Mouse (Mus musculus) liver, adult 2 months (tissue): ENCODE results near the gene Siva1. TPM values are rescaled to one million over a fixed set of nuclear protein-coding genes. Genes with fewer than 3 reads are reported as not detected.

Experiments
- DNase-seq: peaks from one replicate; pipeline ENCODE4 v3.0.0-alpha.2; 2011; ENCODE audit warnings: low read depth, low spot score; ENCODE audit errors: extremely low read depth
- H3K27ac ChIP-seq: fragments of 200-500 bp; replicated peaks from 2 replicates; pipeline ENCODE4 v1.5.1; 2012; ENCODE audit warnings: low read depth, mild to moderate bottlenecking, control low read depth, inconsistent platforms, low read length; ENCODE audit not compliant: insufficient read depth
- H3K27me3 ChIP-seq: fragments of 200-500 bp; 2 replicates; pipeline ENCODE4 v1.6.1; 2012; ENCODE audit warnings: mild to moderate bottlenecking, moderate library complexity, low read length, inconsistent platforms; ENCODE audit not compliant: control insufficient read depth, insufficient read depth
- H3K36me3 ChIP-seq: fragments of 200-500 bp; 2 replicates; pipeline ENCODE4 v1.6.1; 2012; ENCODE audit warnings: low read length, inconsistent platforms; ENCODE audit not compliant: control insufficient read depth, insufficient read depth
- H3K4me1 ChIP-seq: fragments of 200-500 bp; 2 replicates; pipeline ENCODE4 v1.6.1; 2011; ENCODE audit warnings: low read length; ENCODE audit not compliant: control insufficient read depth, insufficient read depth
- H3K4me3 ChIP-seq: fragments of 200-500 bp; 2 replicates; pipeline ENCODE4 v1.5.1; 2011; ENCODE audit warnings: low read depth, mild to moderate bottlenecking, control low read depth, low read length, moderate library complexity; ENCODE audit not compliant: insufficient read depth
- H3K79me2 ChIP-seq: fragments of 200-500 bp; 2 replicates; pipeline ENCODE4 v1.6.1; 2012; ENCODE audit warnings: inconsistent platforms, mild to moderate bottlenecking, low read length, moderate library complexity; ENCODE audit not compliant: control insufficient read depth, insufficient read depth
- H3K9ac ChIP-seq: fragments of 200-500 bp; 2 replicates; pipeline ENCODE4 v1.6.1; 2012; ENCODE audit warnings: low read depth, mild to moderate bottlenecking, control low read depth, inconsistent platforms, low read length
- CTCF ChIP-seq: fragments of 200-500 bp; IDR thresholded peaks from 2 replicates; pipeline ENCODE4 v1.5.1; 2011; ENCODE audit warnings: low read depth, low read length, control low read depth
- POLR2A ChIP-seq: fragments of 200-500 bp; IDR thresholded peaks from 2 replicates; pipeline ENCODE4 v1.6.1; 2011; ENCODE audit warnings: low read length, control low read depth; ENCODE audit not compliant: insufficient read depth; ENCODE audit errors: extremely low read depth
- WGBS: fragments of 180-500 bp; shearing (Covaris S2); methylation state at CpG from one replicate; pipeline ENCODE4 v1.1.7; 2018; 5-methylcytosine and 5-hydroxymethylcytosine counted together
- polyA plus RNA-seq: library from polyadenylated mRNA; depleted of rRNA; stranded (reverse); fragments of >200 nt; gene quantifications from 2 replicates; pipeline ENCODE4 v1.2.3, GENCODE M21; 2012
- total RNA-seq: library from RNA; depleted of rRNA; stranded (reverse); fragments of >200 nt; gene quantifications from 2 replicates; pipeline ENCODE4 v1.2.3, GENCODE M21; 2014

The Siva1 gene
- total and polyA plus RNA-seq, 2 experiments, result 11.5 to 12.8 TPM

DNA sequence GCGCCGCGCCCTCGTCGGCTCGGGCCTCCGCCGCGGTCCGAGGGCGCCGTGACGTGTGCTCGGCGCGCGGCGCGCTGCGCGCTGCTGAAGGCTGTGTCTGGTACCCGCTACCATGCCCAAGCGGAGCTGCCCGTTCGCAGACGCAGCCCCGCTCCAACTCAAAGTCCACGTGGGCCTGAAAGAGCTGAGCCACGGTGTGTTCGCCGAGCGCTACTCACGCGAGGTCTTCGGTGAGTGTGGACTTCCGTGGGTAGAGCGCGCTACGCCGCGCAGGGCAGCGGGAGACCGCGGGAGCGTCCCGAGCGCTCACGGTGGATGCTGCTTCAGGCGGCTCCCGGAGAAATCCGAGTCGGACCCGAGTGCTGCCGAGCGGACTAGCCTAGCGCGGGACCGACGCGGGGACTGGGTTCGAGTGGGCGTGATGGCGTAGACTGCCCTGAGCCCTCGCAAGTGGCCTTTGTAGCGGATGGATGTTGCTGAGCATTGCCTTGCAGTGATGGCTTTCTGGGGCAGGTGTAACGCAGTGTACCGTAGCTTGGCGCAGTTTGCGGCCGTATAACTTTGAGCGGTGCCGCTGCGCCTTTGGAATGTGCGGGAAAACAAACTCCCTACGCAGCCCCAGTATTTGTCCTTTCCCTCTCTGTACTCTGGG lies 502 bp downstream of the Siva1 start:
- Histone ChIP-seq H3K9ac (peak overlapping the region; percentile 72), H3K27ac (peak overlapping the region; percentile 19; the same call in 1 of the 2 replicates), H3K4me1 (peaks cover 11% of the 10 kb centered on the region), H3K27me3 (no peaks in the 10 kb centered on the region), H3K36me3 (no peaks in the 10 kb centered on the region), H3K4me3 (peak overlapping the region; percentile 70), H3K79me2 (no peaks in the 10 kb centered on the region)
- DNase-seq, result no peak
- TF ChIP-seq CTCF (no peak), POLR2A (peak; percentile 68)
- WGBS, result under 1% methylated on average over 75 of the region's 75 CpGs

- H3K27me3 ChIP-seq, result no peaks in the 10 kb centered on the region
- peaks cover 8% of the 10 kb centered on the region for H3K4me1 ChIP-seq
- no peaks in the 10 kb centered on the region for H3K36me3 ChIP-seq
- H3K4me3 ChIP-seq, result no peak overlapping the region
- H3K9ac ChIP-seq, result no peak overlapping the region
- DNase-seq, result no peak
- TF ChIP-seq POLR2A, result no peak
- TF ChIP-seq CTCF, result no peak
- WGBS, result 75% methylated on average over 6 of the region's 6 CpGs
- H3K79me2 ChIP-seq, result no peaks in the 10 kb centered on the region
- no peak overlapping the region for H3K27ac ChIP-seq
These were observed 1.7 kb downstream of the Siva1 start for GRCm38 (mm10) chr12:112646139-112646538.

DNA sequence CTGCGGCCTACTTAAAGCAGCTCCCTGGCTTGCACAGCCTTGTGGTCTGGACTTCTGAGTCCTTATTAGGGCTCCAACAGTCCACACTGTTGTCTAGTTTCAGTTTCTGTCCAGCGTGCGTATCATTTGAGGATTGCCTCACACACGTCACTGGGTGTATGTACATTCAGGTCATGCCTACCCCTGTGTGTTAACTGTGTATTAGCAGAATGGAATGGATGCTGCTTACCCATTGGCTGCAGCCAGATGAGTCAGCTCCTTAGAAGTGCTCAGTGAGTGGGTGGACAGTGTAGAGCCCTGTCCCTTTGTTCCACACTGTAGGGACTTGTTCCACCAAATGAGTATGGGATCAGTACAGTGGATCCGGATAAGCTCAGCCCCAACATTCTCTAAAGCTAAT lies 3.6 kb downstream of the Siva1 start:
- H3K4me1 ChIP-seq, result peaks cover 5% of the 10 kb centered on the region; the same call in 1 of the 2 replicates
- 87% methylated on average over 5 of the region's 5 CpGs for WGBS
- H3K36me3 ChIP-seq, result no peaks in the 10 kb centered on the region
- no peaks in the 10 kb centered on the region for H3K79me2 ChIP-seq
- no peak for DNase-seq
- no peak overlapping the region for H3K4me3 ChIP-seq
- H3K27ac ChIP-seq, result no peak overlapping the region
- H3K9ac ChIP-seq, result no peak overlapping the region
- TF ChIP-seq POLR2A, result no peak
- no peak for TF ChIP-seq CTCF
- H3K27me3 ChIP-seq, result no peaks in the 10 kb centered on the region

DNA sequence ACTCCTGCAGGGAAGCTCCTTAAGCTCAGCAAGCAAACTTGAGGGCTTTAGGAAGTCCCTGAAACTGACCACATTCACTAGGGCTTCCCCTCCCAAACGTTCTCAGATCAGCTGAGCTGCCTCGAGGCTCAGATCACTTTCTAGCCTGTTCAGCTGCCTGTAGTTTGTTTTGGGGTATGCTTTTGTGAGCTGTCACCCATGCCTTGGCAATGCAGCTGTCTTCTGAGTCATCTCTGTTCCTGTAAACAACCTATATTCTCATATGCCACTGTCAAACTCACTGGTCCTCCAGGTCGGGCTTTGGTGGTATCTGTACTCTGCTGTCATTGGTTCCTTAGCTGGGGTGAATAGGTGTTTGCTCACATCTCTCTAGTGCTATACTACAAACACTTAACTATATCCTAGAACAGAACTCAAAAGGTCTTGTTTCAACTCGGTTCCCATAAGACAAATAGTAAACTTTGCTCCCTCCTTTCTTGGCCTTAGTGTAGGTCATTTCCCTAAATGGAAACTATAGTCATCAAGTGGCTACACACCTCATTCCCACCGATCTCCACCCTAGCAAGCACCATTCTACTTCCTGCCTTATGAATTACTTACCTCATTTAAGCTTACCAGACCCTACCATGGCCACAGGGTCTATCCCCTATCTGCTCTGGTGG lies 7.4 kb downstream of the Siva1 start:
- no peaks in the 10 kb centered on the region for H3K27me3 ChIP-seq
- no peak overlapping the region for H3K27ac ChIP-seq
- no peaks in the 10 kb centered on the region for H3K79me2 ChIP-seq
- WGBS, result 79% methylated on average over 5 of the region's 5 CpGs
- H3K4me3 ChIP-seq, result no peak overlapping the region
- DNase-seq, result no peak
- no peak overlapping the region for H3K9ac ChIP-seq
- TF ChIP-seq CTCF (no peak), POLR2A (no peak)
- no peaks in the 10 kb centered on the region for H3K4me1 ChIP-seq
- no peaks in the 10 kb centered on the region; the same call in 1 of the 2 replicates for H3K36me3 ChIP-seq

GRCm38 (mm10) chr12:112653157-112653824 lies 8.8 kb downstream of the Siva1 start:
- H3K79me2 ChIP-seq, result no peaks in the 10 kb centered on the region
- peaks cover 4% of the 10 kb centered on the region; the same call in 1 of the 2 replicates for H3K36me3 ChIP-seq
- 44% methylated on average over 7 of the region's 7 CpGs for WGBS
- H3K27ac ChIP-seq, result no peak overlapping the region
- H3K4me3 ChIP-seq, result no peak overlapping the region
- no peak overlapping the region for H3K9ac ChIP-seq
- no peaks in the 10 kb centered on the region for H3K4me1 ChIP-seq
- peak; percentile 86 for TF ChIP-seq CTCF
- TF ChIP-seq POLR2A, result no peak
- no peaks in the 10 kb centered on the region for H3K27me3 ChIP-seq
- peak; percentile 71 for DNase-seq
